Mouse (Mus musculus): ENCODE measurements around the gene Zfp428.
A peak's percentile ranks its signal among the peaks of the same experiment; 100 is the strongest.
"Not testable (repeated sequence)": the region's sequence is repeated elsewhere in the genome, so short reads cannot be mapped to it uniquely, and the experiment has no call there.

Zfp428 gene

DNA sequence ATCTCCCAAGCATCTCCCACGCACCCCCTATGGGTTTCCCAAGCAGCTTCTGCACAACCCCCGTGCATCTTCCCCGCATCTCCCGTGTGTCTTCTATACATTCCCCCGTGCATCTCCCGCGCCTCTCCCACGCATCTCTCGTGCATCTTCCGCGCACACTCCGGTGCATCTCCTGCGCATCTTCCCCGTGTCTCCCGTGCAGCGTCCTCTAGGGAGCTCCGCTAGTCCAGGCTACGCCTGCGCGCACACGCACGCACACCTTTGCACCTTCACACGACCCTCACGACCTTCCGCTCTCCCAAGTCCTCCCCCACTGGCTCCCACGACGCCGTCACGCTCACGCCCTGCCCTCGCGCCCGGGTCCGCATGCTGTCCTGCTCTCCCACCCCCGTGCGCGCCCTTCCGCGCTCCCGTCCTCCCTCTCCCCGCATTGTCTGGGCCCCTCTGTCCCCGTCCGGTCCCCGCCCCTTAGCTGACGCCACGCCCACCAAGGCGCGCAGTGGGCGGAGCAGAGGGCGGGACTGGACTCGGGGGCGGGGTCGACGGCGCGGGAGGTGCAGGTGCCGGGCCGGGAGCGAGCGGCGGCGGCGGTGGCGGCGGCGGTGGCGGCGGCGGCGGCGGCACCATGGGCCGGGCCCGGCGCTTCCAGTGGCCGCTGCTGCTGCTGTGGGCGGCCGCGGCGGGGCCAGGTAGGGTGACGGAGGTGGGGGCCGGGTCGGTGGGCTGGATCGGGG, 25.2 kb upstream of the Zfp428 start, which contains the start of gene Cadm4:
Gene Cadm4, plus strand, starts transcription at position 550 of the 734 bp plus-strand sequence.
- peak; percentile 92 for DNase-seq

DNA sequence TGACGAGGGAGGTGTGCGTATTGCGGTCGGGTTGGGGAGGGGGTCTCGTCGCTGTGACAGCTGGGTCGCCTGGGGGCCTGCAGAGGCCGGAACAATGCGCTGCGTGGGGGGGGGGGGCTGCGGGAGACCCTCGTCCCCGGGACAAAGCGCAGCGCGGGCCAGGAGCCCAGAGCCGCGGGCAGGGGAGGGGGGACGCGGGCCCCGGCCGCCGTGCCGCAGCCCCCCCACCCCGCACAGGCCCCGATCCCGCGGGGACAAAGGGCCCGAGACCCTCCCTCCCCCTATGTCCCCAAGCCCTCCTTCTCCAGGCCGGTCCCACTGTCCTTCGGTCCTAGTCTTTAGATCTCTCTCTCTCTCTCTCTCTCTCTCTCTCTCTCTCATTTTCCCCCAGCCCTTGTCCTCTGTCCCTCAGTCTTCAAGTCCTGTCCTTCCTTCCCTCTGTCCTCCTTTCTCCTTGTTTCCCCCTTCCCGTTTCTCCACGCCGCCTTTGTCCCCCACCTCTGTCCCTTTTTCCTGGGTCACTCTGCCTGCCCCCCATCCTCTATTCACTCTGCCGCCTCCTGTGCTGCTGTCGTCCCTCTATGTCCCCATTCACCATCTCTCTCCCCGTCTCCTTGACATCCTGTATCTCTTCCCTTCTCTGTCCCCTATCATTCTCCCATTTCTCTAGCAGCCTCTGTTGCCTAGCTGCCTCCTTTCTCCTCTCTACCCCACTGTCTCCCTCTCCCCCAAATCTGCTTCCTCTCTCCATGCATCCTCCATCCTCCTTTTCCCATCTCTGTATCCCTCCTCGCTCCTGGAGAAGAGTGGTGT, 24.4 kb upstream of the Zfp428 start:
- no peak for DNase-seq

DNA sequence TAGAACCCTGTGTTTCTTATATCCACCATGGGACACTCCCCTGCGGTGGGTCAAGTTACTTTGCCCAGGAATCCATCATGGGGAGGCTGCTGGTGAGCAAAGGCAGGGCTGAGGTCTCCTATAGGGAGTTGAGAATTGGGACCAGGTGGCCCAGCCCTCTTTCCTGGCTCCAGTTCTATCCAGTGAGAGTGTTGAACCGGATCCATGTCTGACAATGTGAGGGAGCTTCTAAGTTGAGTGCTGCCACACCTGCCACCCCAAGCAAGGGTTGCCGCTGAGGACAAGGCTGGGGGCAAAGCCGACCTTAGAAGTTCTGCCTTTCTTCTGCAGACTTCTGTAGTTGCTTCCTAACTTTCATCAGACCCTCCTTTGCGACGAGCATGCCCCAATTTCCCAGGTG, 23.5 kb upstream of the Zfp428 start:
- not testable (repeated sequence) for DNase-seq

DNA sequence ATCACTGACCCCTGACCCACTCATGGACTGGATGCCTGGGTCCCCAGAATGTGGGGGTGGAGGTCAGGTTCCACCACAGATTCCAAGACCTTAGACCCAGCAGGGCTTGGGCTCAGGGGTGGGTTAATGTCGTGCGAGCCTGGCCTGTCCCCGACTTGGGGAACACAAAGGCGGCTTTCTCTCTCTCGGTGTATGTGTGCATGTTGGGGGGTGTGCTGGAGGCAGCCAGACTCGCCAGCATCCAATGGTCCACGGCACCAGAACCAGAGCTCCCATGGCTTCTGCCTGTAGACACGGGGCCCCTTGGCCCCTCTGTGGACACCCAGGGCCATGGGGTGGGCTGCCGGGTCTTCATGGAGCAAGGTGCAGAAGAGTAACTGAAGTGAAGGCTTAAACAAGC, 21.3 kb upstream of the Zfp428 start:
- no peak for DNase-seq

DNA sequence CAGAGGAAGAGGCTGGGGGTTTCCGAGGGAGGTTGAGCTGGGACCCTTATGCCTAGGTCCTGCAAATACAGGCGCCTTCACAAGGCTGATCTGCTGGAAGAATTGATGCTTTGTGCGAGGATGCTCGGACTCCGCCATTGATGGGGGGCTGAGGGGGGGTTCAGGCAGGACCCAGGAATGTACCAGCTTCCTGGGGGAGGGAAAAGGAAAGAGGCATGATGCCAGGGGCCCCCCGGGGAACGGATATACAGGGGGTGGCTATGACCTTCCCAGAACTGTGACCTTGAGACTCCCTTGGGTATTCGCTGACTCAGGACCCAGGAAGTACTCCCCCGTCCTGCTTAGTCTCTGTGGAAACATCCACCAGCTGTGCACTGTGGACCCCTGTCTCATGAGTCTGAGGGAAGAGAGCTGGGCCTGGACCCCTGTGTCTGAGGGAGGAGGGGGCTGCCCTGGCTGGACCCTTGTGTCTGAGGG, 20.1 kb upstream of the Zfp428 start:
- peak; percentile 26 to 33 for DNase-seq

DNA sequence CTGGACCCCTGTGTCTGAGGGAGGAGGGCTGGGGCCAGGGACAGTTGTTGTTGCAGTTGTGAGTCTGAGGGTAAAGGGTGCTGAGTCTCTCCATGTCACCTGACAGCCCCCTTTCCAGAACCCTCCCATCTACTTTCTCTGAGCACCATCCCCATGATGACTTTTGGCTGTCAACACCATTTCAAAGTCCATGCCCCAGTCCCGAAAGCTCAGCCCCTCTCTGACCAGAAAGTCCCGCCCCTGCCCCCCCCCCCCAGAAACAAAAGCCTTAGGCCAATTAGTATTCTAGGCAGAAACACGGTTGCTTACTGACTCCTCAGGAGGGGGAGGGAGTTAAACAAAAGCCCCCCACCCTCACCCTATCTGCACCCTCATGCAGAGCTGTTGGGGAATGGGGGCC, 19.4 kb upstream of the Zfp428 start:
- DNase-seq: no peak

DNA sequence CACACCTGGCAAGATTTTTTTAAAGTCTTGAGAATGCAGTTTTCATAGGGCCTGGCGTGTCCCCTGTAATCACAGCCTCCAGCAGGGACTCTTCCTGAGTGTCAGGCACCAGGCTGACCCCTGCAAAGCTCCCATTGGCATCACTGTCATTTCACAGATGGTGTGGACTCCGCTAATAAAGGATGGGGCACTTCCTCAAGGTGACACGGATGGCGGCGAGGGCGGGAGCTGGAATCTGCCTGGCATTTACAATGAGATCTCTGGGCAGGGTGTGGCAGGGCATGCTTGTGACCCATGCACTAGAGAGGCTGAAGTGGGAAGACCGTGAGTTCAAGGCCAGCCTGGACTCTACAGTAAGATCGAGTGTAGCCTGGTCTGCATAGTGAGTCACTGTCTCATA, 18.5 kb upstream of the Zfp428 start:
- no peak for DNase-seq

GRCm38 (mm10) chr7:24499856-24500577, 6.8 kb upstream of the Zfp428 start:
- peak; percentile 74 to 78 for DNase-seq

DNA sequence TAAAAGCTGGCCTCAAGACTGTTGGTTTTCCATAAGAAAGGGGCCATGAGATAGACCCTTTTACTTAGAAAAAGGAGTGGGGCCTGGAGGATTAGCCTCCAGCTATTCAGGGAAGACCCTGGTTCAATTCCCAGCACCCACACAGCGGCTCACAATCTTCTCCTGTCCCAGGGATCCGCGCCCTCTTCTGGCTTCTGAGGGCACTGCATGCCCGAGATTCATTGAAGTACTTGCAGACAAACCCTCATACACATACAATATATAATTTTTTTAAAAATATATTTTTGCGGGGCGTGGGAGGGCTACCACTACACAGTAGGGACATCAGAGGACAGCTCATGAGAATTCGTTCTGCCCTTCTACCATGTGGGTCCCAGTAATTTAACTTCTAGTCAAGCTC, 5.9 kb upstream of the Zfp428 start:
- peak; percentile 67 to 70 for DNase-seq

GRCm38 (mm10) chr7:24501492-24501891, 5.3 kb upstream of the Zfp428 start:
- peak; percentile 47 to 54 for DNase-seq

GRCm38 (mm10) chr7:24504004-24504403, 2.8 kb upstream of the Zfp428 start:
- DNase-seq: peak in 1 of 2 experiments; percentile 11

DNA sequence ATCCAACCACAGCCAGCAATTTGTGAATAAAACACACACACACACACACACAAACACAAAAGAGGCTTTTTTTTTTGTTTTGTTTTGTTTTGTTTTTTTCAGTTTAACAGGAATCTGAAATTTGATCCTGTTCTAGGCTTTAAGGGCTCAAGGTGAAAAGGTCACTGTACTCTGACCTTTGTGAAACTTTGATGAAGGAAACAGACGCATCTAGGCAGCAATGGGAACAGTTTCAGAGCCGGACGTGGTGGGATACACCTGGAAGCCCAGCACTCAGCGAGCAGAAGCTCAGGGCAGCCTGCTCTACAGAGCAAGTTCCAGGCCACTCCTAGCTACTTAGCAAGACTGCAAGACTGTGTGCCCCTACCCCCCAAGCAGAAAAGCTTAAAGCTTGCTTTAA, 1.9 kb upstream of the Zfp428 start:
- no peak for DNase-seq

DNA sequence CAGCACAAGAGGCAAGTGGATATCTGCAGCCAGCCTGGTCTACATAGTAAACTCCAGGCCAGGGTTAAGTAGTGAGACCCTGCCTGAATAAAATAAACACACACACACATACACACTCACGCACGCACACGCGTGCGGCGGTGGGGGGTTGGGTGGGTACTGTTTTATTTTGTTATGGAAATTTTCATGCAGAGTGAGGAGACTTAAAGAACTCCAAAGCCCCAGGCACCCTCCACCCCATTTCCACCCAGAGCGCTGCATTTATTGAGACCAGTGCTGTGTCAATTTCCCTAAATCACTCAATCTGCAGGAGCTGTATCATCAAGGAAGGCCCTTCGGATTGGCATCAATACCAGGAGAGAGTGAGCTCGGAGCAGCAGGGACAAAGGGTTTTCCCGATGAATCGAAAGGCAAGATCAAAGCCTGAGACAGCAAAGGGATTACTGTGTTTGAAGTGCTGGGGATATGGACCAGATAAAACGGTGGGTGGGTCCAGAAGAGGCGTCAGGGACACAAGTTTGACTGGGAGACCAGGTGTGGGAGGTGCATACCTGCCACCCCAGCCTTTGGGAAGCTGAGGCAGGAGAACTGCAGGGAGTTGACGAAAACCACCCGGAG, 1.2 kb upstream of the Zfp428 start:
- DNase-seq: no peak

GRCm38 (mm10) chr7:24506065-24506459, 744 bp upstream of the Zfp428 start:
- DNase-seq: no peak

GRCm38 (mm10) chr7:24506476-24506837, 349 bp upstream of the Zfp428 start:
- no peak for DNase-seq

GRCm38 (mm10) chr7:24507726-24508114, 914 bp downstream of the Zfp428 start:
- DNase-seq: no peak

GRCm38 (mm10) chr7:24512355-24512754, 5.5 kb downstream of the Zfp428 start, which contains the start of gene AC161166.1:
TSS of gene AC161166.1 (minus strand) at chr7:24512455.
- no peak for DNase-seq

GRCm38 (mm10) chr7:24516319-24516718, 9.5 kb downstream of the Zfp428 start:
- DNase-seq: peak in 1 of 2 experiments; percentile 43

- DNase-seq: no peak
These were observed 10.3 kb downstream of the Zfp428 start for GRCm38 (mm10) chr7:24517077-24517476.

DNA sequence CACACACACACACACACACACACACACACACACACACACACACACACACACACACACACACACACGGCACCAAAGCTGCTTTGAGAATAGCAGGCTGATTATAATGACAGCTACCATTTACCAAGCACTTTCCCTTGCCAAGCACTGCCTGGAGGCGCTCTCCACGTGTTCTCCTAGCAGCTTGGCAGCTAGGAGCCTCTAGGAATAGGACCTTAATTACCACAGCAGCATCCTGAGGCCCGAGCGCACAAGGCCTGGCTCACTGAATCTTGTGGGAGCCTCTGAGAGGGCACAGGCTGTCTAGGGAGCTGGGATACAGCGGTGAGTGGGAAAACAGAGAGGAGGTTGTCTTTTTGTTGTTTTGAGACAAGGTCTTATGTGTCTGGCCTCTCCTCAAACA, 10.8 kb downstream of the Zfp428 start:
- no peak for DNase-seq

DNA sequence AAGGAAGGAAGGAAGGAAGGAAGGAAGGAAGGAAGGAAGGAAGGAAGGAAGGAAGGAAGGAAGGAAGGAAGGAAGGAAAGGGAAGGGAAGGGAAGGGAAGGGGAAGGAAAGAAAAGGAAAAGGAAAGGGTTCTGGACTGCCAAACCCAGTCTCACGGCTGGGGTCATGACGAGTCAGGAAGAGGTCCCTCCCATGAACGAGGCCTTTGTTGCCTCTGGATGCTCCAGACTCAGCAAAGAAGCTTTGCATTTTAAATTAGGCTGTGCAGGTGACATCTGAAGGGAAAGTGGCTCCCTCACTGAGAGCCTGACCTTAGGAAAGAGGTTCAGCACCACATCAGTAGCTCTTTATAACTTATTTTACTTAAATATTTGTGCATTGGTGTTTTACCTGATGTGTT, 12.3 kb downstream of the Zfp428 start:
- no peak for DNase-seq

DNA sequence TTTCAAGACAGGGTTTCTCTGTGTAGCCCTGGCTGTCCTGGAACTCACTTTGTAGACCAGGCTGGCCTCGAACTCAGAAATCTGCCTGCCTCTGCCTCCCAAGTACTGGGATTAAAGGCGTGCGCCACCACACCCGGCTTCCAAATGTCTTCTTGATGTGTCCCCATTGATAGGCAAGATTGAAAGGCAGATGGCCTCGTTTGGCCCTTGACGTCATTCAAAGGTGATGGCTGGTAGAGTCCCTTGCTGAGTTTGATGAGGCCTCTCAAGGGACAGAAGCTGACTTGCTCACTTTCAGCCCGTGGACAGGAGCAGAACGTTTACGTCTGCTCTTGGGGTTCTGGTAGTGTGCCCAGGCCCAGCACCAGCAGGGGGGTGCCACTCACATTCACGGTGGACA, 13.2 kb downstream of the Zfp428 start:
- DNase-seq: not testable (repeated sequence)

GRCm38 (mm10) chr7:24522805-24523204, 16.0 kb downstream of the Zfp428 start:
- no peak for DNase-seq
